ENCODE assay signal across 9 mouse cellular contexts in the genomic region with DNA sequence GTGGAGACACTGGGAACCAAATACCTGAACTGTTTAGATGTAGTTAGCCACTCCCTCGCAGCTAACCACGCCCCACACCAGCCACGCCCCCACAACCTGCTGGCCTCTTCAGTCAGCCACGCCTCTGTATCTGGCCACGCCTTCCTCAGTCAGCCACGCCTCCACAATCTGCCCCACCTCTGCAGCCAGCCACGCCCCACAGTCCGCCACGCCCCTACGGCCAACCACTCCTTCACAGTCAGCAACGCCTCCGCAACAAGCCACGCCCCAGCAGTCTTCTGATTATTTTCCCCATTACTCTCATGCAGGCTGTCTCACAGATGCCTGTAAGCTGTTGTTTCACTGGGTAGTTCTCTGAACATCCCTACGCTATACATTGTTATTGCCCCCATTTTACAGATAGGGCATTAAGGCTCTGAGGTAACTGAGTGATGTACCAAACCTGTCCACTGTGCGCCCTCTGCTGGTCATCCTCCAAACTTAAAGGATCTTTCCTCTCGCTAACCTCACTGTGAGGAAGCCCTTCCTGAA. TPM values are rescaled to one million over a fixed set of nuclear protein-coding genes. Genes with fewer than 3 reads are reported as not detected.
DNase-seq lines count a peak whose midpoint lies in the region; ATAC-seq and TF ChIP-seq lines count a peak whose summit lies in the region.
"Had no signal": no experiment of that assay in that cellular context is flagged by ENCODE, and none has a peak within 500 bp of the region (broad histone marks: within the 10 kb centered on the region; RNA-seq: fewer than 3 reads in every experiment).

No protein-coding gene starts in this region.

- no peaks in the 10 kb centered on the region for H3K4me1 ChIP-seq in midbrain, embryonic 11.5 days (ENCODE audit: control insufficient read depth, insufficient read depth, low read length)
- H3K4me1 ChIP-seq in midbrain, embryonic 15.5 days: no peaks in the 10 kb centered on the region
- H3K4me1 ChIP-seq in embryonic facial prominence, embryonic 11.5 days (ENCODE audit: control insufficient read depth, insufficient read depth, low read length): no peaks in the 10 kb centered on the region
- no peaks in the 10 kb centered on the region for H3K4me1 ChIP-seq in hindbrain, postnatal 0 days (ENCODE audit: insufficient read depth, low read length)

- H3K4me3 ChIP-seq in midbrain, embryonic 11.5 days (ENCODE audit: low read depth, low read length): no peak overlapping the region
- no peak overlapping the region for H3K4me3 ChIP-seq in midbrain, embryonic 15.5 days
- H3K4me3 ChIP-seq in embryonic facial prominence, embryonic 11.5 days (ENCODE audit: low read depth, low read length): no peak overlapping the region
- no peak overlapping the region for H3K4me3 ChIP-seq in hindbrain, postnatal 0 days (ENCODE audit: low read length)

- TF ChIP-seq CTCF in hindbrain, postnatal 0 days (IDR thresholded peaks at IDR 0.05; ENCODE audit: low read depth): peak; percentile 76

- H3K9ac ChIP-seq in midbrain, embryonic 11.5 days (ENCODE audit: low read length): no peak overlapping the region
- H3K9ac ChIP-seq in midbrain, embryonic 15.5 days: no peak overlapping the region
- H3K9ac ChIP-seq in embryonic facial prominence, embryonic 11.5 days (replicated peaks; ENCODE audit: low read length): no peak overlapping the region
- no peak overlapping the region for H3K9ac ChIP-seq in hindbrain, postnatal 0 days (replicated peaks; ENCODE audit: low read length)

- no peaks in the 10 kb centered on the region for H3K27me3 ChIP-seq in midbrain, embryonic 11.5 days (ENCODE audit: control insufficient read depth, insufficient read depth, low read length)
- no peaks in the 10 kb centered on the region for H3K27me3 ChIP-seq in midbrain, embryonic 15.5 days (replicated peaks)
- no peaks in the 10 kb centered on the region for H3K27me3 ChIP-seq in embryonic facial prominence, embryonic 11.5 days (ENCODE audit: control insufficient read depth, insufficient read depth, low read length)
- H3K27me3 ChIP-seq in hindbrain, postnatal 0 days (ENCODE audit: insufficient read depth, low read length): no peaks in the 10 kb centered on the region

- peak; percentile 93 for DNase-seq in midbrain, embryonic 11.5 days (ENCODE audit: low spot score, missing footprints)
- peak; percentile 93 for DNase-seq in R1 (ENCODE audit: low read depth, low spot score)
- peak; percentile 68 for DNase-seq in embryonic facial prominence, embryonic 11.5 days (ENCODE audit: low spot score)
- DNase-seq in hindbrain, postnatal 0 days (ENCODE audit: low spot score): peak; percentile 67
- peak; percentile 91 for DNase-seq in liver
- DNase-seq in naive thymus-derived CD4-positive, alpha-beta T cell, adult 2 months (ENCODE audit: low read depth): peak; percentile 74
- peak; percentile 79 for DNase-seq in thymus, postnatal 14 days

- peak; percentile 35; the same call in 1 of the 2 replicates for ATAC-seq in midbrain, embryonic 11.5 days (ENCODE audit: low FRiP score)
- no peak for ATAC-seq in midbrain, embryonic 15.5 days (replicated peaks)
- ATAC-seq in embryonic facial prominence, embryonic 11.5 days (replicated peaks; ENCODE audit: insufficient number of reproducible peaks, low FRiP score, low TSS enrichment, low read depth): no peak
- peak; percentile 55; the same call in 1 of the 2 replicates for ATAC-seq in hindbrain, postnatal 0 days

- H3K36me3 ChIP-seq in midbrain, embryonic 11.5 days (ENCODE audit: control insufficient read depth, insufficient read depth, low read length): no peaks in the 10 kb centered on the region
- H3K36me3 ChIP-seq in midbrain, embryonic 15.5 days (replicated peaks): no peaks in the 10 kb centered on the region
- no peaks in the 10 kb centered on the region for H3K36me3 ChIP-seq in embryonic facial prominence, embryonic 11.5 days (replicated peaks; ENCODE audit: control insufficient read depth, insufficient read depth, low read depth, low read length)
- no peaks in the 10 kb centered on the region for H3K36me3 ChIP-seq in hindbrain, postnatal 0 days (ENCODE audit: insufficient read depth, low read length)

- WGBS in midbrain, embryonic 11.5 days: 17% methylated on average over 16 of the region's 16 CpGs
- 21% methylated on average over 16 of the region's 16 CpGs for WGBS in midbrain, embryonic 15.5 days
- WGBS in embryonic facial prominence, embryonic 11.5 days: 22% methylated on average over 16 of the region's 16 CpGs
- WGBS in hindbrain, postnatal 0 days: 14% methylated on average over 16 of the region's 16 CpGs

- no peak overlapping the region for H3K4me2 ChIP-seq in midbrain, embryonic 11.5 days
- no peak overlapping the region for H3K4me2 ChIP-seq in midbrain, embryonic 15.5 days
- H3K4me2 ChIP-seq in embryonic facial prominence, embryonic 11.5 days (ENCODE audit: low read depth, low read length): no peak overlapping the region
- no peak overlapping the region for H3K4me2 ChIP-seq in hindbrain, postnatal 0 days (ENCODE audit: low read depth, low read length)

- no peak overlapping the region for H3K27ac ChIP-seq in midbrain, embryonic 11.5 days (ENCODE audit: low read depth, low read length)
- H3K27ac ChIP-seq in midbrain, embryonic 15.5 days: no peak overlapping the region
- H3K27ac ChIP-seq in embryonic facial prominence, embryonic 11.5 days (replicated peaks; ENCODE audit: low read depth, low read length): no peak overlapping the region
- H3K27ac ChIP-seq in hindbrain, postnatal 0 days: no peak overlapping the region

- H3K9me3 ChIP-seq in midbrain, embryonic 11.5 days (ENCODE audit: control insufficient read depth, low read length): no peaks in the 10 kb centered on the region
- H3K9me3 ChIP-seq in midbrain, embryonic 15.5 days: no peaks in the 10 kb centered on the region
- H3K9me3 ChIP-seq in embryonic facial prominence, embryonic 11.5 days (replicated peaks; ENCODE audit: control insufficient read depth, low read length): no peaks in the 10 kb centered on the region
- H3K9me3 ChIP-seq in hindbrain, postnatal 0 days (ENCODE audit: low read length): no peaks in the 10 kb centered on the region

RNA-seq across cellular contexts. Expression of a gene that starts 16.2 kb away (rescaled TPM):
- 128 and 134 TPM in 2 replicates for polyA plus RNA-seq in midbrain, embryonic 11.5 days (2014; fragmentation: Nextera tagmentation; extraction: Ambion mirVana)
- polyA plus RNA-seq in midbrain, embryonic 15.5 days (2015; fragmentation: Nextera tagmentation; extraction: Ambion mirVana): 160 and 171 TPM in 2 replicates
- polyA plus RNA-seq in embryonic facial prominence, embryonic 11.5 days (2014; fragmentation: Nextera tagmentation; extraction: Ambion mirVana): 118 and 130 TPM in 2 replicates
- total RNA-seq in hindbrain, postnatal 0 days (2014; rRNA removed): 59.5 and 74.4 TPM in 2 replicates
- 169 and 173 TPM in 2 replicates for polyA plus RNA-seq in hindbrain, postnatal 0 days (2015; fragmentation: Nextera tagmentation; extraction: Ambion mirVana)

RNA-seq across cellular contexts. Expression of a gene that starts 53.5 kb away (rescaled TPM):
- 6.9 and 7.6 TPM in 2 replicates for polyA plus RNA-seq in midbrain, embryonic 11.5 days (2014; fragmentation: Nextera tagmentation; extraction: Ambion mirVana)
- 3.7 and 5.0 TPM in 2 replicates for polyA plus RNA-seq in midbrain, embryonic 15.5 days (2015; fragmentation: Nextera tagmentation; extraction: Ambion mirVana)
- polyA plus RNA-seq in embryonic facial prominence, embryonic 11.5 days (2014; fragmentation: Nextera tagmentation; extraction: Ambion mirVana): 10.4 and 11.0 TPM in 2 replicates
- 10.6 and 16.7 TPM in 2 replicates for total RNA-seq in hindbrain, postnatal 0 days (2014; rRNA removed)
- polyA plus RNA-seq in hindbrain, postnatal 0 days (2015; fragmentation: Nextera tagmentation; extraction: Ambion mirVana): 7.4 and 8.7 TPM in 2 replicates

RNA-seq across cellular contexts. Expression of a gene that starts 56.3 kb away (rescaled TPM):
- polyA plus RNA-seq in midbrain, embryonic 11.5 days (2014; fragmentation: Nextera tagmentation; extraction: Ambion mirVana): not detected in 2 replicates
- polyA plus RNA-seq in midbrain, embryonic 15.5 days (2015; fragmentation: Nextera tagmentation; extraction: Ambion mirVana): not detected in 2 replicates
- not detected in 2 replicates for polyA plus RNA-seq in embryonic facial prominence, embryonic 11.5 days (2014; fragmentation: Nextera tagmentation; extraction: Ambion mirVana)
- total RNA-seq in hindbrain, postnatal 0 days (2014; rRNA removed): not detected in 2 replicates
- polyA plus RNA-seq in hindbrain, postnatal 0 days (2015; fragmentation: Nextera tagmentation; extraction: Ambion mirVana): not detected in 2 replicates
- polyA plus RNA-seq: gonadal fat pad, adult 2 months had no signal

Comparison
In these comparisons a context has a peak if more than half of its experiments do, and no peak if none do; other contexts are left out.
1. ATAC-seq: peak in midbrain, embryonic 11.5 days (single experiment) and hindbrain, postnatal 0 days (single experiment); none in midbrain, embryonic 15.5 days (single experiment) and embryonic facial prominence, embryonic 11.5 days (single experiment).
2. Peak in every context shown above with its lines, with median percentiles within 50 percentile points of each other: DNase-seq.